Mouse (Mus musculus): ENCODE measurements around the gene Srsf3. TPM values are rescaled to one million over a fixed set of nuclear protein-coding genes. Genes with fewer than 3 reads are reported as not detected.

Srsf3 gene
- polyA plus RNA-seq, 1 experiment from 2014 or later, result 1,031 TPM

- DNase-seq (ENCODE audit: low spot score) (no peak), ATAC-seq (replicated peaks; ENCODE audit: insufficient number of reproducible peaks, low FRiP score, low TSS enrichment, low read depth) (no peak)
- Histone ChIP-seq H3K27ac (replicated peaks; ENCODE audit: low read depth, low read length) (no peak overlapping the region), H3K4me2 (ENCODE audit: low read depth, low read length) (no peak overlapping the region), H3K4me3 (ENCODE audit: low read depth, low read length) (no peak overlapping the region), H3K27me3 (ENCODE audit: control insufficient read depth, insufficient read depth, low read length) (no peaks in the 10 kb centered on the region), H3K9me3 (replicated peaks; ENCODE audit: control insufficient read depth, low read length) (no peaks in the 10 kb centered on the region), H3K9ac (replicated peaks; ENCODE audit: low read length) (no peak overlapping the region), H3K36me3 (replicated peaks; ENCODE audit: control insufficient read depth, insufficient read depth, low read depth, low read length) (peaks cover 11% of the 10 kb centered on the region), H3K4me1 (ENCODE audit: control insufficient read depth, insufficient read depth, low read length) (no peaks in the 10 kb centered on the region; the same call in 1 of the 2 replicates)
- 78% methylated on average over 5 of the region's 5 CpGs for WGBS
Observed at GRCm38 (mm10) chr17:29049508-29049889, 17.1 kb downstream of the Srsf3 start.

GRCm38 (mm10) chr17:29049923-29050322 is 17.5 kb downstream of the Srsf3 start:
- peaks cover 6% of the 10 kb centered on the region for H3K36me3 ChIP-seq (replicated peaks; ENCODE audit: control insufficient read depth, insufficient read depth, low read depth, low read length)
- no peak overlapping the region for H3K4me3 ChIP-seq (ENCODE audit: low read depth, low read length)
- no peaks in the 10 kb centered on the region; the same call in 1 of the 2 replicates for H3K4me1 ChIP-seq (ENCODE audit: control insufficient read depth, insufficient read depth, low read length)
- 80% methylated on average over 7 of the region's 7 CpGs for WGBS
- H3K27ac ChIP-seq (replicated peaks; ENCODE audit: low read depth, low read length), result no peak overlapping the region
- H3K9me3 ChIP-seq (replicated peaks; ENCODE audit: control insufficient read depth, low read length), result no peaks in the 10 kb centered on the region
- no peak for DNase-seq (ENCODE audit: low spot score)
- H3K9ac ChIP-seq (replicated peaks; ENCODE audit: low read length), result no peak overlapping the region
- H3K4me2 ChIP-seq (ENCODE audit: low read depth, low read length), result no peak overlapping the region
- H3K27me3 ChIP-seq (ENCODE audit: control insufficient read depth, insufficient read depth, low read length), result no peaks in the 10 kb centered on the region
- ATAC-seq (replicated peaks; ENCODE audit: insufficient number of reproducible peaks, low FRiP score, low TSS enrichment, low read depth), result no peak

DNA sequence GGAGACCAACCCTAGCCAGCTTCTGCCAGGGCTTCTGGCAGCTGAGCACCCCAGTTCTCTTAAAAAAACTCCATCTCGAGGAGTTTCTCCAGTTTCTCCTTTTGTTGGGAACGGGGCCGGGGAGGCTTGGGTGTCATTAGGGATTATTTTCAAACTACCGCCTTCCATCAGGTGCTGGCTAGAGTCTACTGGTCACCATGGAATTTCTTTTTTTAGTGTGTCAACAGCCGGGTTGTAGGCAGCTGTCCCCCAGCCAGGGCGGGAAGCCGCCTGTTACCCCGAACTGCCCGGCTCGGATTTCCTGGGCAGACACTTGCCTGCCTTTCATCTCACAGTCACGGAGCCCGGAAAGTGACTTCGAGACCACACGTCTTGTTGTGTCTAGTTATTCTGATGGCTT is 18.4 kb downstream of the Srsf3 start:
- Histone ChIP-seq H3K27me3 (ENCODE audit: control insufficient read depth, insufficient read depth, low read length) (no peaks in the 10 kb centered on the region), H3K9me3 (replicated peaks; ENCODE audit: control insufficient read depth, low read length) (no peaks in the 10 kb centered on the region), H3K27ac (replicated peaks; ENCODE audit: low read depth, low read length) (no peak overlapping the region), H3K4me3 (ENCODE audit: low read depth, low read length) (no peak overlapping the region), H3K36me3 (replicated peaks; ENCODE audit: control insufficient read depth, insufficient read depth, low read depth, low read length) (peaks cover 2% of the 10 kb centered on the region; the same call in 1 of the 2 replicates), H3K4me1 (ENCODE audit: control insufficient read depth, insufficient read depth, low read length) (no peaks in the 10 kb centered on the region; the same call in 1 of the 2 replicates), H3K9ac (replicated peaks; ENCODE audit: low read length) (no peak overlapping the region), H3K4me2 (ENCODE audit: low read depth, low read length) (no peak overlapping the region)
- 42% methylated on average over 14 of the region's 14 CpGs for WGBS
- no peak for DNase-seq (ENCODE audit: low spot score)
- no peak for ATAC-seq (replicated peaks; ENCODE audit: insufficient number of reproducible peaks, low FRiP score, low TSS enrichment, low read depth)

DNA sequence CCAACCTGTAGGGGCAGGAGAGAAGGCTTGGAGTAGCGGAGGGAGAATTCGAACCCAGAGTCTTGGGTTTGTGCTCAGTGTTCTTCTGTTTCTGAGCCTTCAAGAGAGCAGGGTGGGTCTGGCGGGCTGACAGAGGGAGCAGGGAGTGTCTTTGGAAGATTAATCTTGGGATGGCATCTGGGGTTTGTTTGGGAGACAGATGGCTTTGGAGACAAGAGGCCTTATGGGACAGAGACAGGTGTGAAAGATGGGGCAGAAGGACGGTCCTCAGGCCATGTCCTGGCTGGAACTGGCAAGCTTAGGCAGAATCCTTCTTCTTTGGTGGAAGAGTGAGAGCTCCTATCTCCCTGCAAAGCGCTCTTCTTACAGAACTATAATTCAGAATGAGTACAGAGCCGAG is 20.6 kb downstream of the Srsf3 start:
- no peaks in the 10 kb centered on the region for H3K9me3 ChIP-seq (replicated peaks; ENCODE audit: control insufficient read depth, low read length)
- no peaks in the 10 kb centered on the region for H3K36me3 ChIP-seq (replicated peaks; ENCODE audit: control insufficient read depth, insufficient read depth, low read depth, low read length)
- WGBS, result 86% methylated on average over 6 of the region's 6 CpGs
- no peaks in the 10 kb centered on the region for H3K27me3 ChIP-seq (ENCODE audit: control insufficient read depth, insufficient read depth, low read length)
- DNase-seq (ENCODE audit: low spot score) (no peak), ATAC-seq (replicated peaks; ENCODE audit: insufficient number of reproducible peaks, low FRiP score, low TSS enrichment, low read depth) (no peak)
- peaks cover 8% of the 10 kb centered on the region for H3K4me1 ChIP-seq (ENCODE audit: control insufficient read depth, insufficient read depth, low read length)
- H3K27ac ChIP-seq (replicated peaks; ENCODE audit: low read depth, low read length), result no peak overlapping the region
- no peak overlapping the region for H3K4me3 ChIP-seq (ENCODE audit: low read depth, low read length)
- H3K9ac ChIP-seq (replicated peaks; ENCODE audit: low read length), result no peak overlapping the region
- H3K4me2 ChIP-seq (ENCODE audit: low read depth, low read length), result no peak overlapping the region; the same call in 1 of the 2 replicates

- Histone ChIP-seq H3K4me3 (ENCODE audit: low read depth, low read length) (no peak overlapping the region), H3K4me1 (ENCODE audit: control insufficient read depth, insufficient read depth, low read length) (peaks cover 8% of the 10 kb centered on the region), H3K9me3 (replicated peaks; ENCODE audit: control insufficient read depth, low read length) (no peaks in the 10 kb centered on the region), H3K36me3 (replicated peaks; ENCODE audit: control insufficient read depth, insufficient read depth, low read depth, low read length) (no peaks in the 10 kb centered on the region), H3K27me3 (ENCODE audit: control insufficient read depth, insufficient read depth, low read length) (no peaks in the 10 kb centered on the region), H3K27ac (replicated peaks; ENCODE audit: low read depth, low read length) (no peak overlapping the region), H3K4me2 (ENCODE audit: low read depth, low read length) (no peak overlapping the region), H3K9ac (replicated peaks; ENCODE audit: low read length) (no peak overlapping the region)
- 74% methylated on average over 7 of the region's 7 CpGs for WGBS
- ATAC-seq (replicated peaks; ENCODE audit: insufficient number of reproducible peaks, low FRiP score, low TSS enrichment, low read depth), result no peak
- no peak for DNase-seq (ENCODE audit: low spot score)
Observed at GRCm38 (mm10) chr17:29053841-29054240, 21.4 kb downstream of the Srsf3 start.

- ATAC-seq (replicated peaks; ENCODE audit: insufficient number of reproducible peaks, low FRiP score, low TSS enrichment, low read depth) (no peak), DNase-seq (ENCODE audit: low spot score) (no peak)
- no peak overlapping the region for H3K9ac ChIP-seq (replicated peaks; ENCODE audit: low read length)
- no peaks in the 10 kb centered on the region for H3K36me3 ChIP-seq (replicated peaks; ENCODE audit: control insufficient read depth, insufficient read depth, low read depth, low read length)
- H3K4me3 ChIP-seq (ENCODE audit: low read depth, low read length), result no peak overlapping the region
- H3K4me1 ChIP-seq (ENCODE audit: control insufficient read depth, insufficient read depth, low read length), result peaks cover 8% of the 10 kb centered on the region
- no peaks in the 10 kb centered on the region for H3K27me3 ChIP-seq (ENCODE audit: control insufficient read depth, insufficient read depth, low read length)
- H3K9me3 ChIP-seq (replicated peaks; ENCODE audit: control insufficient read depth, low read length), result no peaks in the 10 kb centered on the region
- H3K27ac ChIP-seq (replicated peaks; ENCODE audit: low read depth, low read length), result no peak overlapping the region
- WGBS, result 71% methylated on average over 6 of the region's 6 CpGs
- H3K4me2 ChIP-seq (ENCODE audit: low read depth, low read length), result no peak overlapping the region
Observed at GRCm38 (mm10) chr17:29054429-29054828, 22.0 kb downstream of the Srsf3 start.

DNA sequence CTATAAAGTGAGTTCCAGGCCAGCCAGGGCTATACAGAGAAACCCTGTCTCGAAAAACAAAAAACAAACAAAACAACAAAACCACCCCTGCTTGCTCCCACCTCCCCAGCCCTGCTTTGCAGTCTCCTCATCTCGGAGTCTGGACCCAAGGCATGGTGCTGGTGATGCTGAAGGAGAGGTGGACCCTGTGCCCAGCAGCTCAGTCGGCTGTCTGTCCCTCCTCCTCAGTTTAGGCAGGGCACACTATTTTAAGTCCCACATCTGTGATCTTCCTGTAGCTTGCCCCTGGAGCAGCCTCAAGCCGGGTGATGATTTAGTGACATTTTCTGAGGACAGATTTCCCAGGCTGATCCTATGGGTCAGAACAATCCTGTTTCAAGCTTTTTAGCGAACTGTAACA is 23.2 kb downstream of the Srsf3 start:
- Histone ChIP-seq H3K27me3 (ENCODE audit: control insufficient read depth, insufficient read depth, low read length) (no peaks in the 10 kb centered on the region), H3K27ac (replicated peaks; ENCODE audit: low read depth, low read length) (no peak overlapping the region), H3K9ac (replicated peaks; ENCODE audit: low read length) (no peak overlapping the region), H3K4me3 (ENCODE audit: low read depth, low read length) (no peak overlapping the region), H3K4me2 (ENCODE audit: low read depth, low read length) (no peak overlapping the region), H3K36me3 (replicated peaks; ENCODE audit: control insufficient read depth, insufficient read depth, low read depth, low read length) (no peaks in the 10 kb centered on the region), H3K4me1 (ENCODE audit: control insufficient read depth, insufficient read depth, low read length) (peaks cover 8% of the 10 kb centered on the region), H3K9me3 (replicated peaks; ENCODE audit: control insufficient read depth, low read length) (no peaks in the 10 kb centered on the region)
- WGBS, result 59% methylated on average over 5 of the region's 5 CpGs
- ATAC-seq (replicated peaks; ENCODE audit: insufficient number of reproducible peaks, low FRiP score, low TSS enrichment, low read depth), result no peak
- no peak for DNase-seq (ENCODE audit: low spot score)

DNA sequence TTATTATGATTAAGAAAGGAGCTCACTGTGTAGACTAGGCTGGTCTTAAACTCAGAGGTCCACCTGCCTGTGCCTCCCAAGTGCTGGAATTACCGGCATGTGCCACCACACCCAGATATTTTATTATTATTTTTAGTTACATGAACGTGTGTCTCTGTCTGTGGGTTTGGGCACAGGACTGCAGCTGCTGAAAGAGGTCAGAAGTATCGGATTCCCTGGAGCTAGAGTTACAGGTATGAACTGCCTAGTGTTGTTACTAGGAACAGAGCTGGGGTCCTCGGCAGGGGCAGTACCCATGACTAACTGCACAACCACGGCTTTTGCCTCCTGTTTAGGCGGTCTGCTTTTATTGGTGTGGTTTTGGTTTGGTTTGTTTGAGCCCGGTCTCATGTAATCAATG is 23.8 kb downstream of the Srsf3 start:
- peak; percentile 66 for ATAC-seq (replicated peaks; ENCODE audit: insufficient number of reproducible peaks, low FRiP score, low TSS enrichment, low read depth)
- WGBS, result 15% methylated on average over 7 of the region's 7 CpGs
- Histone ChIP-seq H3K4me2 (ENCODE audit: low read depth, low read length) (no peak overlapping the region), H3K27me3 (ENCODE audit: control insufficient read depth, insufficient read depth, low read length) (no peaks in the 10 kb centered on the region), H3K9me3 (replicated peaks; ENCODE audit: control insufficient read depth, low read length) (no peaks in the 10 kb centered on the region), H3K4me1 (ENCODE audit: control insufficient read depth, insufficient read depth, low read length) (peaks cover 8% of the 10 kb centered on the region), H3K27ac (replicated peaks; ENCODE audit: low read depth, low read length) (no peak overlapping the region), H3K9ac (replicated peaks; ENCODE audit: low read length) (no peak overlapping the region), H3K36me3 (replicated peaks; ENCODE audit: control insufficient read depth, insufficient read depth, low read depth, low read length) (no peaks in the 10 kb centered on the region), H3K4me3 (ENCODE audit: low read depth, low read length) (no peak overlapping the region)
- peak; percentile 63 for DNase-seq (ENCODE audit: low spot score)
